Mouse (Mus musculus) hindbrain, embryonic 11.5 days (tissue): ENCODE measurements around the gene Anxa4. TPM values are rescaled to one million over a fixed set of nuclear protein-coding genes. Genes with fewer than 3 reads are reported as not detected.
A peak's percentile ranks its signal among the peaks of the same experiment; 100 is the strongest.

ENCODE experiments used
- ATAC-seq: fragments of 200-750 bp; cut with Nextera tagmentation; 2 replicates; pipeline ENCODE4 v1.8.0; 2017; ENCODE audit warnings: mild to moderate bottlenecking, moderate TSS enrichment, moderate library complexity; ENCODE audit not compliant: low FRiP score
- DNase-seq: peaks from one replicate; pipeline ENCODE4 v3.0.0-alpha.2; 2015; ENCODE audit warnings: low spot score
- H3K27ac ChIP-seq: fragments of 300-500 bp; sonication (generic); 2 replicates; pipeline ENCODE4 v1.5.1; 2014; ENCODE audit warnings: mild to moderate bottlenecking, low read depth, low read length
- H3K27me3 ChIP-seq: fragments of 300-500 bp; sonication (generic); 2 replicates; pipeline ENCODE4 v1.6.1; 2014; ENCODE audit warnings: mild to moderate bottlenecking, low read length, moderate library complexity, mixed read lengths; ENCODE audit not compliant: control insufficient read depth, insufficient read depth
- H3K36me3 ChIP-seq: fragments of 300-500 bp; sonication (generic); 2 replicates; pipeline ENCODE4 v1.6.1; 2014; ENCODE audit warnings: mild to moderate bottlenecking, low read length, moderate library complexity, mixed read lengths; ENCODE audit not compliant: control insufficient read depth, insufficient read depth
- H3K4me1 ChIP-seq: fragments of 300-500 bp; sonication (generic); replicated peaks from 2 replicates; pipeline ENCODE4 v1.6.1; 2014; ENCODE audit warnings: low read length, mixed read lengths; ENCODE audit not compliant: control insufficient read depth, insufficient read depth
- H3K4me2 ChIP-seq: fragments of 300-500 bp; sonication (generic); replicated peaks from 2 replicates; pipeline ENCODE4 v1.6.1; 2014; ENCODE audit warnings: mild to moderate bottlenecking, low read depth, low read length
- H3K4me3 ChIP-seq: fragments of 300-500 bp; sonication (generic); 2 replicates; pipeline ENCODE4 v1.5.1; 2014; ENCODE audit warnings: low read depth, low read length
- H3K9ac ChIP-seq: fragments of 300-500 bp; sonication (generic); 2 replicates; pipeline ENCODE4 v1.6.1; 2014; ENCODE audit warnings: low read depth, low read length
- H3K9me3 ChIP-seq: fragments of 300-500 bp; sonication (generic); 2 replicates; pipeline ENCODE4 v1.6.1; 2016; ENCODE audit warnings: low read length; ENCODE audit not compliant: control insufficient read depth
- WGBS: fragments of 180-500 bp; shearing (Covaris S2); extraction: QIAGEN DNeasy Blood & Tissue Kit; methylation state at CpG from one replicate; pipeline ENCODE4 v1.1.7; 2014; 5-methylcytosine and 5-hydroxymethylcytosine counted together
- polyA plus RNA-seq: library from polyadenylated mRNA; unstranded; fragments of >200 nt; fragmentation: Nextera tagmentation; extraction: Ambion mirVana; gene quantifications from 2 replicates; pipeline ENCODE4 v1.2.1, GENCODE M21; 2014

Anxa4 gene
- polyA plus RNA-seq, 1 experiment from 2014 or later = 11.7 TPM

- Histone ChIP-seq H3K9ac (no peak overlapping the region), H3K4me1 (no peaks in the 10 kb centered on the region), H3K4me2 (no peak overlapping the region), H3K36me3 (no peaks in the 10 kb centered on the region), H3K9me3 (no peaks in the 10 kb centered on the region), H3K4me3 (no peak overlapping the region), H3K27ac (no peak overlapping the region), H3K27me3 (no peaks in the 10 kb centered on the region)
- ATAC-seq (no peak), DNase-seq (peak; percentile 43)
- WGBS = 28% methylated on average over 3 of the region's 3 CpGs
Measured at GRCm38 (mm10) chr6:86813341-86813740, 20.0 kb upstream of the Anxa4 start.

GRCm38 (mm10) chr6:86812919-86813318, 19.5 kb upstream of the Anxa4 start:
- no peak overlapping the region for H3K9ac ChIP-seq
- no peaks in the 10 kb centered on the region for H3K9me3 ChIP-seq
- no peak overlapping the region for H3K4me2 ChIP-seq
- H3K27me3 ChIP-seq = no peaks in the 10 kb centered on the region
- H3K4me3 ChIP-seq = no peak overlapping the region
- no peak overlapping the region for H3K27ac ChIP-seq
- H3K36me3 ChIP-seq = no peaks in the 10 kb centered on the region
- DNase-seq (no peak), ATAC-seq (no peak)
- no peaks in the 10 kb centered on the region for H3K4me1 ChIP-seq
- 64% methylated on average over 4 of the region's 4 CpGs for WGBS

GRCm38 (mm10) chr6:86806455-86807086, 13.2 kb upstream of the Anxa4 start:
- no peak for ATAC-seq
- DNase-seq = peak; percentile 74
- no peaks in the 10 kb centered on the region for H3K9me3 ChIP-seq
- no peak overlapping the region for H3K9ac ChIP-seq
- H3K4me3 ChIP-seq = no peak overlapping the region
- no peak overlapping the region for H3K27ac ChIP-seq
- no peaks in the 10 kb centered on the region for H3K36me3 ChIP-seq
- no peak overlapping the region for H3K4me2 ChIP-seq
- H3K27me3 ChIP-seq = no peaks in the 10 kb centered on the region
- WGBS = 2% methylated on average over 5 of the region's 5 CpGs
- no peaks in the 10 kb centered on the region for H3K4me1 ChIP-seq

- no peak overlapping the region for H3K4me2 ChIP-seq
- WGBS = 80% methylated on average over 3 of the region's 3 CpGs
Measured at GRCm38 (mm10) chr6:86804646-86805045, 11.3 kb upstream of the Anxa4 start.

GRCm38 (mm10) chr6:86801431-86801830, 8.0 kb upstream of the Anxa4 start:
- no peak overlapping the region for H3K4me3 ChIP-seq
- WGBS = 41% methylated on average over 11 of the region's 11 CpGs

More at GRCm38 (mm10) chr6:86804646-86805045, 11.3 kb upstream of the Anxa4 start:
- Histone ChIP-seq H3K27ac (no peak overlapping the region), H3K36me3 (no peaks in the 10 kb centered on the region), H3K4me1 (no peaks in the 10 kb centered on the region), H3K9me3 (no peaks in the 10 kb centered on the region), H3K4me3 (no peak overlapping the region), H3K27me3 (no peaks in the 10 kb centered on the region), H3K9ac (no peak overlapping the region)
- DNase-seq (no peak), ATAC-seq (no peak)

GRCm38 (mm10) chr6:86800467-86800866, 7.1 kb upstream of the Anxa4 start:
- Histone ChIP-seq H3K27ac (no peak overlapping the region), H3K9ac (no peak overlapping the region), H3K4me1 (no peaks in the 10 kb centered on the region), H3K9me3 (no peaks in the 10 kb centered on the region), H3K4me2 (no peak overlapping the region), H3K36me3 (no peaks in the 10 kb centered on the region), H3K27me3 (no peaks in the 10 kb centered on the region), H3K4me3 (no peak overlapping the region)
- WGBS = 93% methylated on average over 3 of the region's 3 CpGs
- DNase-seq (no peak), ATAC-seq (no peak)

More at GRCm38 (mm10) chr6:86801431-86801830, 8.0 kb upstream of the Anxa4 start:
- H3K9ac ChIP-seq = no peak overlapping the region
- no peaks in the 10 kb centered on the region for H3K4me1 ChIP-seq
- ATAC-seq = no peak
- no peaks in the 10 kb centered on the region for H3K9me3 ChIP-seq
- no peak overlapping the region for H3K27ac ChIP-seq
- no peaks in the 10 kb centered on the region for H3K27me3 ChIP-seq
- peak; percentile 33 for DNase-seq
- H3K4me2 ChIP-seq = no peak overlapping the region
- no peaks in the 10 kb centered on the region for H3K36me3 ChIP-seq

GRCm38 (mm10) chr6:86797455-86797854, 4.1 kb upstream of the Anxa4 start:
- Histone ChIP-seq H3K27me3 (peaks cover 7% of the 10 kb centered on the region), H3K27ac (no peak overlapping the region), H3K9ac (no peak overlapping the region), H3K4me3 (no peak overlapping the region), H3K4me2 (no peak overlapping the region), H3K9me3 (no peaks in the 10 kb centered on the region), H3K36me3 (no peaks in the 10 kb centered on the region), H3K4me1 (no peaks in the 10 kb centered on the region)
- DNase-seq = no peak
- no peak for ATAC-seq
- WGBS = 74% methylated on average over 4 of the region's 4 CpGs

GRCm38 (mm10) chr6:86793957-86794356, 573 bp upstream of the Anxa4 start:
- H3K4me3 ChIP-seq = no peak overlapping the region
- ATAC-seq (no peak), DNase-seq (peak; percentile 14)
- no peaks in the 10 kb centered on the region for H3K4me1 ChIP-seq
- 49% methylated on average over 5 of the region's 5 CpGs for WGBS
- no peaks in the 10 kb centered on the region for H3K36me3 ChIP-seq
- H3K27me3 ChIP-seq = peaks cover 17% of the 10 kb centered on the region
- no peak overlapping the region for H3K27ac ChIP-seq
- no peaks in the 10 kb centered on the region for H3K9me3 ChIP-seq
- H3K9ac ChIP-seq = no peak overlapping the region
- 0 out of 2 replicates have a peak overlapping the region, but pooled peaks have one; percentile 77 for H3K4me2 ChIP-seq

- ATAC-seq (no peak), DNase-seq (no peak)
- Histone ChIP-seq H3K36me3 (no peaks in the 10 kb centered on the region), H3K27ac (no peak overlapping the region), H3K4me1 (no peaks in the 10 kb centered on the region), H3K4me3 (no peak overlapping the region), H3K27me3 (peaks cover 17% of the 10 kb centered on the region), H3K4me2 (no peak overlapping the region), H3K9ac (no peak overlapping the region), H3K9me3 (no peaks in the 10 kb centered on the region)
- 89% methylated on average over 10 of the region's 10 CpGs for WGBS
Measured at GRCm38 (mm10) chr6:86790351-86790943, 2.9 kb downstream of the Anxa4 start.
